Mouse (Mus musculus) olfactory bulb, adult 2 months (tissue): Measurements from ENCODE around the gene Cbr3.

ENCODE experiments used
- CTCF ChIP-seq: fragments of 200-500 bp; IDR thresholded peaks from 2 replicates; pipeline ENCODE4 v1.5.1; 2012; ENCODE audit warnings: low read depth, mild to moderate bottlenecking, low read length, moderate library complexity; ENCODE audit not compliant: insufficient read depth
- POLR2A ChIP-seq: fragments of 200-500 bp; IDR thresholded peaks from 2 replicates; pipeline ENCODE4 v1.6.1; 2012; ENCODE audit warnings: mild to moderate bottlenecking, low read depth, low read length, moderate library complexity; ENCODE audit not compliant: insufficient read depth

DNA sequence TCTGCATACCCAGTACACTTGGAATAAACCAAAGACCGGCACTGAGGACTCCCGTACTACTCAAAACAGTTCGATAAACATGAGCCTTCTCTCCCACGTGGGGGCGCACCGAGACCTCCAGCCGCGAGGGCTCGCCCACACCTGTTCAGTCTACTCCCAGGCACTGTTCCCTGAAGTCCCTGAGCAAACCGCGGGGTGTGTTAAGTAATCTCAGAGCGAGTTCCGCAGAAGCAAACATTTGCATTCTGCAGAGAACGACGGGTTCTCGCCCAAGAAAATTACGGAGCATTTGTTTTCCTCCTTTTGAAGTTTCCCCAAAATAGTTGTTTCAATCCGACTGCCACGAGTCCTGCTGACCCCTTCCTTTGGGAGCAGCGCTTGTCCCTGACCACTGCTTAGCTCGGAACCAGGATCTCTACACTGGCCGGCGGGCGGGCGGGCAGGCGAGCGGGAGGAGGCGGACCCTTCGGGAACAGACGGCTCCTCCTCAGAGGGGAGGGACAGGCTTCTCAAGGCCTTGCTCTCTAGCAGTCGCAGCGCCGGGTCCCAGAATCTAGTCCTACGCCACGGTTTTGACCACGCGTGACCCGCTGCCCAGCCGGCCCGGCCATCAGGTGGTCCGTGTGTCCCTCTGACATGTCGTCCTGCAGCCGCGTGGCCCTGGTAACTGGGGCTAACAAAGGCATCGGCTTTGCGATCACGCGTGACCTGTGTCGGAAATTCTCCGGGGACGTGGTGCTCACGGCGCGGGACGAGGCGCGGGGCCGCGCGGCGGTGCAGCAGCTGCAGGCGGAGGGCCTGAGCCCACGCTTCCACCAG is at the start of gene Cbr3:
- TF ChIP-seq CTCF (no peak; the same call in 1 of the 2 replicates), POLR2A (no peak)
